Comparison of ENCODE assay signal across 11 mouse cellular contexts in the genomic region with DNA sequence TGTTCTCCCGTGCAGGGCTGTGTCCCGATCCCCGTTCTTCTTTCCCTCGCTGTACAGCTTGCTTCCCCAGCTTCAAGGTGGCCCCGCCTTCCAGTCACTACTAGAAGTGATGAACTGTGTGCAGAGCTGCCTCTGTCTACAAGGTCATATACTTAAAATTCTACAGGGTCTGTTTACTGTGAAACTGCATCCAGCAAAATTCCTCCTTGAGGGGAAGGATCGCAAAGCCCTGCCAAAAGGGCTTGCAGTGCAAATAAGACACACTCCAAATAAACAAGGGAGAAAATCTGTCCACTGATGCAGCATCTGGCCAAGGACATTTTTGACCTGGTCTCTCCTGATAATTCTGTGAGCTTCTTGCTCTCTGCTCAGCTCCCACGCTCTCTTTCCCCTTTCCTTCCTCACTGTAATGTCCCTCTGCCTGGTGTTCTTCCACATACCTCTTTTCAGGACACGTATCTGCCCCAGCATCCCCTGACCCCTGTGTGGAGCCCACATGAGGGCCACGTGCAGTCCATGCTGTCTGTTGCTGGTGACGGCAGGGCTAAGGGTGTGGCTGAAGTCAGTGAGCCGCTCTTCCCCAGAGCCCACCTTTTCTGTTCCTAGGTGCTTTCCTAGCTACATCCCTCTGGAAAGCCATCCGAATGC.
A peak's percentile ranks its signal among the peaks of the same experiment; 100 is the strongest.
DNase-seq lines count a peak whose midpoint lies in the region; ATAC-seq and TF ChIP-seq lines count a peak whose summit lies in the region.
"Had no signal": no experiment of that assay in that cellular context is flagged by ENCODE, and none has a peak within 500 bp of the region (broad histone marks: within the 10 kb centered on the region; RNA-seq: fewer than 3 reads in every experiment).

No protein-coding gene starts in this region.

- H3K36me3 ChIP-seq in heart, embryonic 16.5 days (ENCODE audit: control insufficient read depth, insufficient read depth), result peaks cover 22% of the 10 kb centered on the region
- peaks cover 11% of the 10 kb centered on the region for H3K36me3 ChIP-seq in stomach, embryonic 16.5 days (ENCODE audit: control insufficient read depth, insufficient read depth, low read length)

- H3K27ac ChIP-seq in heart, embryonic 16.5 days (ENCODE audit: low read length), result peak overlapping the region; percentile 70
- H3K27ac ChIP-seq in stomach, embryonic 16.5 days (ENCODE audit: low read length), result no peak overlapping the region
- H3K27ac ChIP-seq: limb, embryonic 12.5 days had no signal

- peaks cover 15% of the 10 kb centered on the region for H3K4me1 ChIP-seq in lung, adult 2 months (ENCODE audit: control insufficient read depth, insufficient read depth, low read length)
- peaks cover 78% of the 10 kb centered on the region for H3K4me1 ChIP-seq in heart, embryonic 16.5 days (ENCODE audit: control insufficient read depth, insufficient read depth, low read length)
- H3K4me1 ChIP-seq in stomach, embryonic 16.5 days (ENCODE audit: control insufficient read depth, insufficient read depth, low read length), result peaks cover 21% of the 10 kb centered on the region

- H3K27me3 ChIP-seq in heart, embryonic 16.5 days (ENCODE audit: control insufficient read depth, insufficient read depth, low read length), result no peaks in the 10 kb centered on the region
- H3K27me3 ChIP-seq in stomach, embryonic 16.5 days (ENCODE audit: control insufficient read depth, insufficient read depth, low read length), result no peaks in the 10 kb centered on the region
- H3K27me3 ChIP-seq: limb, embryonic 12.5 days; megakaryocyte, embryonic 14.5 days had no signal

- H3K4me2 ChIP-seq in heart, embryonic 16.5 days (ENCODE audit: low read depth, low read length), result no peak overlapping the region
- no peak overlapping the region for H3K4me2 ChIP-seq in stomach, embryonic 16.5 days (ENCODE audit: low read depth, low read length)
- H3K4me2 ChIP-seq: limb, embryonic 12.5 days had no signal

- 0 out of 2 replicates have a peak, but pooled peaks have one; percentile 3 for ATAC-seq in heart, embryonic 16.5 days (replicated peaks; ENCODE audit: extremely low read depth, insufficient read depth, low FRiP score)
- ATAC-seq in stomach, embryonic 16.5 days (ENCODE audit: insufficient read depth, low FRiP score), result peak; percentile 69; the same call in 1 of the 2 replicates
- ATAC-seq: inflammation-experienced regulatory T-cells, adult 6 months had no signal

- H3K9ac ChIP-seq in heart, embryonic 16.5 days (ENCODE audit: low read length), result peak overlapping the region; percentile 49; the same call in 1 of the 2 replicates
- no peak overlapping the region for H3K9ac ChIP-seq in stomach, embryonic 16.5 days (ENCODE audit: low read length)
- H3K9ac ChIP-seq: limb, embryonic 12.5 days had no signal

- TF ChIP-seq CTCF in lung, adult 2 months (IDR thresholded peaks at IDR 0.05; ENCODE audit: insufficient read depth, low read length), result no peak

- H3K9me3 ChIP-seq in heart, embryonic 16.5 days (replicated peaks; ENCODE audit: control insufficient read depth, low read length), result no peaks in the 10 kb centered on the region
- H3K9me3 ChIP-seq in stomach, embryonic 16.5 days (replicated peaks; ENCODE audit: control insufficient read depth, low read length), result no peaks in the 10 kb centered on the region
- H3K9me3 ChIP-seq: limb, embryonic 12.5 days; megakaryocyte, embryonic 14.5 days had no signal

- no peak overlapping the region for H3K4me3 ChIP-seq in lung, adult 2 months (replicated peaks; ENCODE audit: extremely low read depth, low read depth, low read length)
- no peak overlapping the region for H3K4me3 ChIP-seq in heart, embryonic 16.5 days (ENCODE audit: low read length)
- H3K4me3 ChIP-seq in stomach, embryonic 16.5 days (replicated peaks; ENCODE audit: low read length), result no peak overlapping the region
- H3K4me3 ChIP-seq: limb, embryonic 12.5 days; megakaryocyte, embryonic 14.5 days had no signal

- 62% methylated on average over 12 of the region's 12 CpGs for WGBS in lung, adult 2 months
- 56% methylated on average over 12 of the region's 12 CpGs for WGBS in heart, embryonic 16.5 days
- 57% methylated on average over 12 of the region's 12 CpGs for WGBS in stomach, embryonic 16.5 days

- DNase-seq in heart, adult 11 months, result peak; percentile 98
- DNase-seq in heart, postnatal 25 days (ENCODE audit: low spot score), result no peak
- DNase-seq in lung, postnatal 10 days, result peak; percentile 47
- no peak for DNase-seq in lung, adult 2 months
- DNase-seq in cerebellum, postnatal 25 days, result no peak
- DNase-seq in left cerebral cortex, postnatal 14 days (ENCODE audit: low spot score in 2 of 2), result no peak

- intact Hi-C loops in heart, postnatal 25 days (cut with DNase I), result no loop called here
- intact Hi-C loops in left cerebral cortex, postnatal 14 days (cut with DNase I), result no loop called here

- TF ChIP-seq POLR2A in lung, adult 2 months (IDR thresholded peaks at IDR 0.05; ENCODE audit: borderline replicate concordance, extremely low read depth, low read depth, low read length), result no peak

Comparison
In these comparisons a context has a peak if more than half of its experiments do, and no peak if none do; other contexts are left out.
1. DNase-seq: peak in heart, adult 11 months (single experiment) and lung, postnatal 10 days (single experiment); none in heart, postnatal 25 days (single experiment), lung, adult 2 months (single experiment), cerebellum, postnatal 25 days (0 of 2) and left cerebral cortex, postnatal 14 days (0 of 2).